Mouse (Mus musculus) E14TG2a.4 (cell line): ENCODE results near the gene Lin52.

Experiments
- CTCF ChIP-seq: conservative IDR thresholded peaks from 2 replicates; pipeline ENCODE4 v1.5.1; 2014; ENCODE audit warnings: low read length
- POU5F1 ChIP-seq: IDR thresholded peaks from 2 replicates; pipeline ENCODE4 v1.6.1; 2014; ENCODE audit warnings: low read length, borderline replicate concordance

DNA sequence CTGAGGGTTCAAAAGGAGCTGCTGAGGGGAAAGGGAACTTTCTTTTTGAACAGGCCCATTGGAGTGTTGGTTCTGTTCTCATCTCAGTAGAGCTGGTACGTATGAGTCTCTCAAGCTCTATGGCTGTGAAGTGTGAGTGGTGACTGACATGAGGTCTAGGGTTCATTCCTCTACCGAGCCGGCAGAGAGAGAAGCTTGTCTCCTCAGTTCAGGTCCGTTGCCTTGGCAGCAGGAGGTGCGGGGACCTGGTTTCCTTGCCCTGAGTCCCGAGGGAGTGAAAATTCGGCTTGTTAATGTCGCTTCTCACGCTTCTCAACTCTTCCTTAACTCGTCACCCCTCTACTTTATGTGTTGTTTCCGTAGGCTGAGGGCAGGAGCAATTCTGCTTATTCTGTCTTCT lies 579 bp downstream of the Lin52 start:
- no peak for TF ChIP-seq CTCF
- no peak for TF ChIP-seq POU5F1
